Mouse (Mus musculus) MEL (cell line): ENCODE measurements around the gene Il18r1. TPM values are rescaled to one million over a fixed set of nuclear protein-coding genes. Genes with fewer than 3 reads are reported as not detected.

Source experiments
- DNase-seq: peaks from one replicate; pipeline ENCODE4 v3.0.0; 2011; ENCODE audit warnings: low read depth, low spot score
- H3K27ac ChIP-seq: 2 replicates; pipeline ENCODE4 v1.5.1; 2012; ENCODE audit warnings: low read depth, mild to moderate bottlenecking, control low read depth, low read length, moderate library complexity; ENCODE audit not compliant: control insufficient read depth
- H3K27me3 ChIP-seq, 2 experiments: fragments of 150-350 bp in 1 of 2; sonication (generic) in 1 of 2; 2 replicates each; pipeline ENCODE4 v1.6.1; 2012; ENCODE audit warnings: low read length in 2 of 2, mild to moderate bottlenecking in 2 of 2, improper control_type of control experiment in 1 of 2, moderate library complexity in 1 of 2; ENCODE audit not compliant: insufficient read depth in 2 of 2, control insufficient read depth in 1 of 2
- H3K36me3 ChIP-seq, 2 experiments: 2 replicates each; pipeline ENCODE4 v1.6.1; 2012 to 2014; ENCODE audit warnings: low read length in 2 of 2, improper control_type of control experiment in 1 of 2, inconsistent platforms in 1 of 2, mild to moderate bottlenecking in 1 of 2; ENCODE audit not compliant: insufficient read depth in 2 of 2, control insufficient read depth in 1 of 2
- H3K4me1 ChIP-seq, 2 experiments: fragments of 150-350 bp in 1 of 2; sonication (generic) in 1 of 2; 2 replicates each; pipeline ENCODE4 v1.6.1; 2012; ENCODE audit warnings: low read length in 2 of 2, improper control_type of control experiment in 1 of 2, mild to moderate bottlenecking in 1 of 2; ENCODE audit not compliant: insufficient read depth in 2 of 2, control insufficient read depth in 1 of 2
- H3K4me3 ChIP-seq, 2 experiments: fragments of 150-350 bp in 1 of 2; sonication (generic) in 1 of 2; 2 replicates each; pipeline ENCODE4 v1.5.1; 2012; ENCODE audit warnings: low read depth in 2 of 2, low read length in 2 of 2, mild to moderate bottlenecking in 2 of 2, moderate library complexity in 2 of 2, control low read depth in 1 of 2, improper control_type of control experiment in 1 of 2; ENCODE audit not compliant: control insufficient read depth in 1 of 2, insufficient read depth in 1 of 2
- H3K79me2 ChIP-seq: 2 replicates; pipeline ENCODE4 v1.6.1; 2012; ENCODE audit warnings: mild to moderate bottlenecking, low read length, moderate library complexity; ENCODE audit not compliant: control insufficient read depth, poor library complexity, insufficient read depth
- H3K9ac ChIP-seq: 2 replicates; pipeline ENCODE4 v1.6.1; 2012; ENCODE audit warnings: low read depth, mild to moderate bottlenecking, control low read depth, low read length, moderate library complexity; ENCODE audit not compliant: control insufficient read depth, poor library complexity, severe bottlenecking
- H3K9me3 ChIP-seq: fragments of 150-350 bp; sonication (generic); replicated peaks from 2 replicates; pipeline ENCODE4 v1.6.1; 2012; ENCODE audit warnings: mild to moderate bottlenecking, low read length, improper control_type of control experiment, moderate library complexity; ENCODE audit not compliant: insufficient read depth
- CHD1 ChIP-seq: IDR thresholded peaks from 2 replicates; pipeline ENCODE4 v1.6.1; 2012; ENCODE audit warnings: low read depth, mild to moderate bottlenecking, inconsistent platforms, low read length, improper control_type of control experiment
- GABPA ChIP-seq: IDR thresholded peaks from 2 replicates; pipeline ENCODE4 v1.6.1; 2012; ENCODE audit warnings: low read depth, mild to moderate bottlenecking, inconsistent platforms, low read length, improper control_type of control experiment, moderate library complexity
- JUND ChIP-seq: IDR thresholded peaks from 2 replicates; pipeline ENCODE4 v1.6.1; 2011; ENCODE audit warnings: low read depth, mild to moderate bottlenecking, improper control_type of control experiment, low read length
- KAT2A ChIP-seq: conservative IDR thresholded peaks from 2 replicates; pipeline ENCODE4 v1.6.1; 2012; ENCODE audit warnings: low read depth, low read length, improper control_type of control experiment, inconsistent platforms
- MAX ChIP-seq: IDR thresholded peaks from 2 replicates; pipeline ENCODE4 v1.6.1; 2011; ENCODE audit warnings: low read length, improper control_type of control experiment
- MAZ ChIP-seq: IDR thresholded peaks from 2 replicates; pipeline ENCODE4 v1.6.1; 2012; ENCODE audit warnings: low read depth, mild to moderate bottlenecking, inconsistent platforms, low read length, improper control_type of control experiment
- MXI1 ChIP-seq: IDR thresholded peaks from 2 replicates; pipeline ENCODE4 v1.6.1; 2011; ENCODE audit warnings: mild to moderate bottlenecking, low read depth, low read length, improper control_type of control experiment
- NELFE ChIP-seq: IDR thresholded peaks from 2 replicates; pipeline ENCODE4 v1.6.1; 2011; ENCODE audit warnings: low read depth, low read length, improper control_type of control experiment
- NRF1 ChIP-seq: IDR thresholded peaks from 2 replicates; pipeline ENCODE4 v1.6.1; 2014; ENCODE audit warnings: low read depth, mild to moderate bottlenecking, inconsistent platforms, low read length, improper control_type of control experiment, moderate library complexity; ENCODE audit not compliant: poor library complexity, insufficient read depth, severe bottlenecking
- POLR2A ChIP-seq, 2 experiments: IDR thresholded peaks; 2 replicates each; pipeline ENCODE4 v1.6.1; 2011 to 2012; ENCODE audit warnings: low read length in 2 of 2, mild to moderate bottlenecking in 2 of 2, control low read depth in 1 of 2, improper control_type of control experiment in 1 of 2, low read depth in 1 of 2, moderate library complexity in 1 of 2; ENCODE audit not compliant: control insufficient read depth in 1 of 2, insufficient read depth in 1 of 2, poor library complexity in 1 of 2
- POLR2AphosphoS2 ChIP-seq: IDR thresholded peaks from 2 replicates; pipeline ENCODE4 v1.6.1; 2011; ENCODE audit warnings: low read length, improper control_type of control experiment
- POLR2AphosphoS5 ChIP-seq: IDR thresholded peaks from 2 replicates; pipeline ENCODE4 v1.6.1; 2012; ENCODE audit warnings: low read depth, borderline replicate concordance, mild to moderate bottlenecking, inconsistent platforms, low read length, moderate library complexity, mixed read lengths
- RCOR1 ChIP-seq: IDR thresholded peaks from 2 replicates; pipeline ENCODE4 v1.6.1; 2012; ENCODE audit warnings: low read depth, mild to moderate bottlenecking, inconsistent platforms, low read length, improper control_type of control experiment
- TBP ChIP-seq: IDR thresholded peaks from 2 replicates; pipeline ENCODE4 v1.8.0; 2011; ENCODE audit warnings: low read depth, low read length, improper control_type of control experiment
- TCF12 ChIP-seq: IDR thresholded peaks from 2 replicates; pipeline ENCODE4 v1.6.1; 2014; ENCODE audit warnings: low read depth, mild to moderate bottlenecking, inconsistent platforms, low read length, improper control_type of control experiment, moderate library complexity
- UBTF ChIP-seq: IDR thresholded peaks from 2 replicates; pipeline ENCODE4 v1.6.1; 2012; ENCODE audit warnings: low read depth, mild to moderate bottlenecking, inconsistent platforms, low read length, improper control_type of control experiment, moderate library complexity, borderline replicate concordance; ENCODE audit not compliant: insufficient read depth
- USF2 ChIP-seq, 2 experiments: IDR thresholded peaks; 2 replicates each; pipeline ENCODE4 v1.6.1; 2011 to 2012; ENCODE audit warnings: improper control_type of control experiment in 2 of 2, low read length in 2 of 2, borderline replicate concordance in 1 of 2, inconsistent platforms in 1 of 2, low read depth in 1 of 2, mild to moderate bottlenecking in 1 of 2; ENCODE audit not compliant: insufficient read depth in 1 of 2
- ZC3H11A ChIP-seq: IDR thresholded peaks from 2 replicates; pipeline ENCODE4 v1.6.1; 2012; ENCODE audit warnings: low read depth, mild to moderate bottlenecking, inconsistent platforms, low read length, improper control_type of control experiment
- ZMIZ1 ChIP-seq: IDR thresholded peaks from 2 replicates; pipeline ENCODE4 v1.6.1; 2012; ENCODE audit warnings: low read depth, mild to moderate bottlenecking, inconsistent platforms, low read length, improper control_type of control experiment, moderate library complexity
- polyA plus RNA-seq, 2 experiments: library from polyadenylated mRNA; stranded (reverse) in 1 of 2; unstranded in 1 of 2; fragments of >175 nt in 1 of 2; fragments of >200 nt in 1 of 2; gene quantifications; 2 replicates each; pipeline versions ENCODE4 v1.2.1 to v1.2.4; 2012; ENCODE audit warnings: low replicate concordance in 2 of 2, low read depth in 1 of 2; ENCODE audit not compliant: insufficient read length in 2 of 2, insufficient read depth in 1 of 2, missing spikeins in 1 of 2
- total RNA-seq: library from RNA; depleted of rRNA; stranded (reverse); fragments of 300-350 nt; gene quantifications from 2 replicates; pipeline ENCODE4 v1.2.3, GENCODE M21; 2012

Gene Il18r1
- total and polyA plus RNA-seq, 3 experiments = 0.08 to 0.10 TPM; not detected in 1

DNA sequence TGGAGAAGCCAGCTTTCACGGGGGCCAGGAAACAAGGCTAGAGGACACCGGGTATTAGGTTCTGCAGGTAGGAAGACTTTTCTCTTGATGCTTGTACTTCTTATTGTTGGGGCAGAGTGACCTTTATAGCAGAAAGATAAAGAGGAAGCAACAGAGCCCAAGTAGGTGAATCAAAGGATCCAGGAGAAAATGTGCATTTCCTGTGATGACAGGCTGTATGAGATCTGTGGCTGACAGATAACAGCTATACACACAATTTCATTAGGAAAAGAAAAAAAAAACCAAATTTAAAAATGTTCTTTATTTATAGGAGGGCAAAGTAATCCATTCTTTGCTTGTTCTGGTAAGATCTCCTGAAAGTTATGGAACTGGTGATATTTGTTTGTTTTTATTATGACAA is 28.0 kb upstream of the Il18r1 start (continued):
- no peak for TF ChIP-seq ZC3H11A
- TF ChIP-seq, all 39 proteins: peak for 8

DNA sequence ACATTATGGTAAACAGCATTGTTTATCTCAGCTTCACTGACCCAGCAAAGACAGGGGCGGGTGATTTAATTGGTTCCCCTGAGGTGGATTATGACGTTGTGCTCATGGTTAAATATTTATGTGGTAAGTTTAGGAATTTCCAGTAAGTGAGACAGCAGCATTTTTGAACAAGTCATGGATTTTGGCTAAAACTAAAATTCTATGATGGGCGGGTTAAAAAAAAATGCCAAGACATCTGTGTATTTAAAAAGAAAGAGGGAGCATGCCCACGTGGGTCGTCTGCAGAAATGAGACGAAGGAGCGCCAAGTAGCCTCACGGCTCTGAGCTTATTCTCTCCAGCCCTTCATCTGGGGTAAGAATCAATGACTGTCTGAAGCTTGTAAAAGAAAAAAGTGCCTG is 25.8 kb upstream of the Il18r1 start:
- Histone ChIP-seq H3K27ac (no peak overlapping the region), H3K79me2 (peaks cover 34% of the 10 kb centered on the region), H3K4me3 (no peak overlapping the region), H3K4me1 (peaks cover 6 to 18% of the 10 kb centered on the region in 2 experiments), H3K9me3 (no peaks in the 10 kb centered on the region), H3K36me3 (peaks cover 21 to 33% of the 10 kb centered on the region in 2 experiments), H3K9ac (no peak overlapping the region), H3K27me3 (no peaks in the 10 kb centered on the region)
- TF ChIP-seq POLR2AphosphoS5 (no peak), MAZ (no peak), JUND (no peak), RCOR1 (no peak), NELFE (no peak), NRF1 (no peak), MAX (no peak), USF2 (IDR thresholded peaks at IDR 0.05; ENCODE audit: borderline replicate concordance in 1 of 2, insufficient read depth in 1 of 2, low read depth in 1 of 2, low read length in 2 of 2) (no peak), UBTF (no peak), TBP (no peak), KAT2A (no peak)
- no peak for DNase-seq

DNA sequence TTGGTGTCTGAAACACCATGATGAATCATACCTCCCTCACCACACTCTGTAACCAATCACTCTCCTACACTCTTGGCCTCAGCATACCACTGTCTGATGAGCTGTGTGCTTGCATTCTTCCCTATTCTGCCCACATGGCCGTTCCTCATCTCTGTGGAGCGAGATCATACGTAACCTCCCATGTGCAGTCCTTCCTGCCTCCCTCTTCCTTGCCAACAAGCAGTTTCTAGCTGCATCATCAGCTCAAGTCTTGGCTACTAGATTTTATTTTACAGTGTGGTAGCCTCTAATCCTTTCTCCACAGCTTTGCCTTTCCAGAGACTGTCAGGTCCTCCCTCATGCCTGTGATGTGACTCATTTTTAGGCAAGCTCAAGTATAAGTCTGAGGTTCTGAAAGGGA is 20.6 kb upstream of the Il18r1 start:
- H3K27me3 ChIP-seq = no peaks in the 10 kb centered on the region
- H3K9me3 ChIP-seq = no peaks in the 10 kb centered on the region
- H3K4me1 ChIP-seq = no peaks in the 10 kb centered on the region
- H3K36me3 ChIP-seq = peaks cover 0 to 48% of the 10 kb centered on the region in 2 experiments; a peak in 3 of 4 replicates
- DNase-seq = no peak
- TF ChIP-seq TCF12 (no peak), MXI1 (no peak), GABPA (no peak), MAX (no peak), RCOR1 (no peak), CHD1 (no peak), POLR2A (IDR thresholded peaks at IDR 0.05; ENCODE audit: control insufficient read depth in 1 of 2, insufficient read depth in 1 of 2, low read depth in 1 of 2, low read length in 2 of 2, poor library complexity in 1 of 2) (no peak), POLR2AphosphoS2 (no peak), ZMIZ1 (no peak)
- 0 out of 2 replicates have a peak, but pooled peaks cover 3% of the 10 kb centered on the region for H3K79me2 ChIP-seq
- H3K27ac ChIP-seq = no peak overlapping the region
- no peak overlapping the region for H3K9ac ChIP-seq
- no peak overlapping the region for H3K4me3 ChIP-seq
